Mouse (Mus musculus): ENCODE data around the gene Pnma1. TPM values are rescaled to one million over a fixed set of nuclear protein-coding genes. Genes with fewer than 3 reads are reported as not detected.

Gene Pnma1
- polyA plus RNA-seq, 1 experiment: 0.46 TPM

GRCm38 (mm10) chr12:84188881-84189444, 40.7 kb upstream of the Pnma1 start:
- H3K27me3 ChIP-seq (ENCODE audit: control insufficient read depth, insufficient read depth, insufficient read length): no peaks in the 10 kb centered on the region
- no peak overlapping the region for H3K4me3 ChIP-seq
- peaks cover 89% of the 10 kb centered on the region for H3K79me2 ChIP-seq (ENCODE audit: control insufficient read depth, insufficient read depth)
- H3K36me3 ChIP-seq (ENCODE audit: control insufficient read depth, insufficient read depth): peaks cover 6% of the 10 kb centered on the region
- TF ChIP-seq TCF3 (IDR thresholded peaks at IDR 0.05; ENCODE audit: insufficient read length, low read depth): no peak
- no peak for TF ChIP-seq E2F4 (IDR thresholded peaks at IDR 0.05; ENCODE audit: insufficient read depth)
- TF ChIP-seq POLR2AphosphoS2 (IDR thresholded peaks at IDR 0.05; ENCODE audit: insufficient read length, low read depth): no peak
- no peak for TF ChIP-seq POLR2A (IDR thresholded peaks at IDR 0.05; ENCODE audit: insufficient read length, low read depth)
- TF ChIP-seq MAX (IDR thresholded peaks at IDR 0.05; ENCODE audit: low read depth): no peak
- TF ChIP-seq REST (IDR thresholded peaks at IDR 0.05; ENCODE audit: insufficient read depth, insufficient read length): no peak
- TF ChIP-seq SRF (IDR thresholded peaks at IDR 0.05; ENCODE audit: control insufficient read depth, insufficient read length, low read depth): no peak
- TF ChIP-seq CEBPB (IDR thresholded peaks at IDR 0.05; ENCODE audit: insufficient read depth, poor library complexity, severe bottlenecking): no peak
- no peak for TF ChIP-seq TCF12 (IDR thresholded peaks at IDR 0.05; ENCODE audit: insufficient read depth, poor library complexity, severe bottlenecking)
- peak overlapping the region; percentile 30 for H3K4me2 ChIP-seq (ENCODE audit: low read depth)
- H3ac ChIP-seq (ENCODE audit: control insufficient read depth, insufficient read length): no peak overlapping the region

GRCm38 (mm10) chr12:84187752-84188601, 39.7 kb upstream of the Pnma1 start:
- Histone ChIP-seq H3K79me2 (ENCODE audit: control insufficient read depth, insufficient read depth) (peaks cover 98% of the 10 kb centered on the region), H3K27me3 (ENCODE audit: control insufficient read depth, insufficient read depth, insufficient read length) (no peaks in the 10 kb centered on the region), H3ac (ENCODE audit: control insufficient read depth, insufficient read length) (no peak overlapping the region), H3K4me3 (no peak overlapping the region), H3K36me3 (ENCODE audit: control insufficient read depth, insufficient read depth) (peaks cover 6% of the 10 kb centered on the region), H3K4me2 (ENCODE audit: low read depth) (peak overlapping the region; percentile 48)
- peak; percentile 35 for TF ChIP-seq POLR2AphosphoS2 (IDR thresholded peaks at IDR 0.05; ENCODE audit: insufficient read length, low read depth)
- TF ChIP-seq USF1 (IDR thresholded peaks at IDR 0.05; ENCODE audit: low read depth): no peak
- no peak for TF ChIP-seq TCF12 (IDR thresholded peaks at IDR 0.05; ENCODE audit: insufficient read depth, poor library complexity, severe bottlenecking)
- no peak for TF ChIP-seq MAX (IDR thresholded peaks at IDR 0.05; ENCODE audit: low read depth)
- no peak for TF ChIP-seq TCF3 (IDR thresholded peaks at IDR 0.05; ENCODE audit: insufficient read length, low read depth)
- no peak for TF ChIP-seq E2F4 (IDR thresholded peaks at IDR 0.05; ENCODE audit: insufficient read depth)
- peak in 1 of 3 experiments; percentile 13 for TF ChIP-seq MYOG (IDR thresholded peaks at IDR 0.05; ENCODE audit: control insufficient read depth in 1 of 3, insufficient read depth in 1 of 3, insufficient read length in 2 of 3, low read depth in 2 of 3)
- no peak for TF ChIP-seq SRF (IDR thresholded peaks at IDR 0.05; ENCODE audit: control insufficient read depth, insufficient read length, low read depth)
- no peak for TF ChIP-seq MYOD1 (IDR thresholded peaks at IDR 0.05; ENCODE audit: control insufficient read depth in 1 of 3, insufficient read length in 2 of 3, low read depth in 2 of 3)

- peaks cover 6% of the 10 kb centered on the region for H3K36me3 ChIP-seq (ENCODE audit: control insufficient read depth, insufficient read depth)
- TF ChIP-seq USF1 (IDR thresholded peaks at IDR 0.05; ENCODE audit: low read depth) (no peak), MYOD1 (IDR thresholded peaks at IDR 0.05; ENCODE audit: control insufficient read depth in 1 of 3, insufficient read length in 2 of 3, low read depth in 2 of 3) (peak; percentile 47 to 77 (median 56)), TCF12 (IDR thresholded peaks at IDR 0.05; ENCODE audit: insufficient read depth, poor library complexity, severe bottlenecking) (peak; percentile 58), MYOG (IDR thresholded peaks at IDR 0.05; ENCODE audit: control insufficient read depth in 1 of 3, insufficient read depth in 1 of 3, insufficient read length in 2 of 3, low read depth in 2 of 3) (peak in 2 of 3 experiments; percentile 51 to 54), POLR2AphosphoS2 (IDR thresholded peaks at IDR 0.05; ENCODE audit: insufficient read length, low read depth) (no peak)
- H3K27me3 ChIP-seq (ENCODE audit: control insufficient read depth, insufficient read depth, insufficient read length): no peaks in the 10 kb centered on the region
- no peak overlapping the region for H3K4me3 ChIP-seq
- H3ac ChIP-seq (ENCODE audit: control insufficient read depth, insufficient read length): no peak overlapping the region
- peaks cover 98% of the 10 kb centered on the region for H3K79me2 ChIP-seq (ENCODE audit: control insufficient read depth, insufficient read depth)
- H3K4me2 ChIP-seq (ENCODE audit: low read depth): peak overlapping the region; percentile 48
Observed at GRCm38 (mm10) chr12:84186950-84187349, 38.7 kb upstream of the Pnma1 start.

DNA sequence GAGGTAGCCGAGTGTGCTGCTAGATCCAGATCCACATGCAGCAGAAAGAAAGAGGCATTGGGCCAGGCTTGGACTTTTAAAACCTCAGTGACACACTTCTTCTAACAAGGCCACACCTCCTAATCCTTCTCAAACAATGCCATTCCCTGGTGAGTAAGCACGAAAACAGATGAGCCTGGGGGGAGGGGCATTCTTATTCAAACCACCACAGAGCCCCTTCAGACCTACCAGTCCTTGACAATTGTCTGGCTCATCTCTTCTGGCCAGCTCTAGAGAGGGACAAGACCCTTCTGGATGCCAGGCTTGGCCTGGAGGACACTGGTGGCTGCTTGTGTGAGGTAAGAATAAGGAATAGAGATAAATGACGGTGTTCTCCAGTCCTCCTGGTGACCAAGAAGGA, 38.2 kb upstream of the Pnma1 start:
- TF ChIP-seq E2F4 (IDR thresholded peaks at IDR 0.05; ENCODE audit: insufficient read depth) (no peak), TCF12 (IDR thresholded peaks at IDR 0.05; ENCODE audit: insufficient read depth, poor library complexity, severe bottlenecking) (no peak), CEBPB (IDR thresholded peaks at IDR 0.05; ENCODE audit: insufficient read depth, poor library complexity, severe bottlenecking) (no peak), TCF3 (IDR thresholded peaks at IDR 0.05; ENCODE audit: insufficient read length, low read depth) (no peak), USF1 (IDR thresholded peaks at IDR 0.05; ENCODE audit: low read depth) (no peak), MYOG (IDR thresholded peaks at IDR 0.05; ENCODE audit: control insufficient read depth in 1 of 3, insufficient read depth in 1 of 3, insufficient read length in 2 of 3, low read depth in 2 of 3) (no peak), MAX (IDR thresholded peaks at IDR 0.05; ENCODE audit: low read depth) (no peak), POLR2AphosphoS2 (IDR thresholded peaks at IDR 0.05; ENCODE audit: insufficient read length, low read depth) (no peak), POLR2A (IDR thresholded peaks at IDR 0.05; ENCODE audit: insufficient read length, low read depth) (no peak), SRF (IDR thresholded peaks at IDR 0.05; ENCODE audit: control insufficient read depth, insufficient read length, low read depth) (no peak), REST (IDR thresholded peaks at IDR 0.05; ENCODE audit: insufficient read depth, insufficient read length) (no peak), MYOD1 (IDR thresholded peaks at IDR 0.05; ENCODE audit: control insufficient read depth in 1 of 3, insufficient read length in 2 of 3, low read depth in 2 of 3) (no peak)
- no peak overlapping the region for H3K4me2 ChIP-seq (ENCODE audit: low read depth)
- H3K79me2 ChIP-seq (ENCODE audit: control insufficient read depth, insufficient read depth): peaks cover 98% of the 10 kb centered on the region
- peaks cover 6% of the 10 kb centered on the region for H3K36me3 ChIP-seq (ENCODE audit: control insufficient read depth, insufficient read depth)
- H3K27me3 ChIP-seq (ENCODE audit: control insufficient read depth, insufficient read depth, insufficient read length): no peaks in the 10 kb centered on the region
- no peak overlapping the region for H3ac ChIP-seq (ENCODE audit: control insufficient read depth, insufficient read length)
- no peak overlapping the region for H3K4me3 ChIP-seq
